Mouse (Mus musculus): Measurements from ENCODE around the gene Numbl. TPM values are rescaled to one million over a fixed set of nuclear protein-coding genes. Genes with fewer than 3 reads are reported as not detected.

The Numbl gene
- total and polyA plus RNA-seq, 3 experiments = 0.81 to 2.9 (median 2.3) TPM

DNA sequence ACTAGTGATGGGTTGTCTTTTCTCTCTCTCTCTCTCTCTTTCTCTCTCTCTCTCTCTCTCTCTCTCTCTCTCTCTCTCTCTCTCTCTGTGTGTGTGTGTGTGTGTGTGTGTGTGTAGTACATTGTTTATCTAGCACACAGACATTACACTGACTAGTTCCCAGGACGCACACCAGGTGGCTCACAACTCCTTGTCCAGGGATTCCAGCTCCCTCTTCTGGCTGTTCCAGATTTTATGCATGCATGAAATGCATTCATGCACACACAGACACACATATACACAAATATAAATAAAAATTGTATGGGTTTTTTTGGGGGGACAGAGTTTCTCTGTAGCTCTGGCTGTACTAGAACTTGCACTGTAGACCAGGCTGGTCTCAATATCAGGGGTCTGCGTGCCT is 20.7 kb upstream of the Numbl start:
- Histone ChIP-seq H3K4me3 (replicated peaks in 1 of 3; ENCODE audit: low read depth in 2 of 3, low read length in 2 of 3, poor library complexity in 1 of 3) (no peak overlapping the region), H3K9ac (ENCODE audit: insufficient read depth, low read depth) (no peak overlapping the region), H3K4me1 (ENCODE audit: control insufficient read depth in 1 of 2, insufficient read depth in 2 of 2) (peaks cover 7 to 18% of the 10 kb centered on the region in 2 experiments), H3K9me3 (replicated peaks; ENCODE audit: low read length) (no peaks in the 10 kb centered on the region), H3K27ac (ENCODE audit: insufficient read depth, low read depth) (no peak overlapping the region), H3K4me2 (ENCODE audit: insufficient read depth, low read depth, poor library complexity, severe bottlenecking) (no peak overlapping the region), H3K27me3 (replicated peaks) (no peaks in the 10 kb centered on the region), H3K79me2 (replicated peaks; ENCODE audit: control insufficient read depth, extremely low read depth, insufficient read depth, poor library complexity, severe bottlenecking) (no peaks in the 10 kb centered on the region), H3K36me3 (replicated peaks in 1 of 2; ENCODE audit: control insufficient read depth in 1 of 2, insufficient read depth in 1 of 2, low read length in 1 of 2) (peaks cover 38 to 62% of the 10 kb centered on the region in 2 experiments)
- in situ Hi-C loops (cut with MboI; ENCODE audit: low pct_ligation_motif_present, low pct_unique_long_range_greater_than_20kb, low sequenced_read_pairs) = no loop called here
- peak in 1 of 2 experiments; percentile 68; a peak in 2 of 4 replicates for TF ChIP-seq CTCF (conservative IDR thresholded peaks at IDR 0.05 in 1 of 2, IDR thresholded peaks at IDR 0.05 in 1 of 2; ENCODE audit: low read depth in 2 of 2, low read length in 2 of 2)
- TF ChIP-seq MAX (IDR thresholded peaks at IDR 0.05; ENCODE audit: low read length) = no peak
- TF ChIP-seq SMC3 (IDR thresholded peaks at IDR 0.05; ENCODE audit: low read depth, low read length) = peak; percentile 27
- dilution Hi-C loops (cut with MboI; ENCODE audit: extremely low pct_ligation_motif_present, extremely low pct_unique_long_range_greater_than_20kb, low sequenced_read_pairs) = no loop called here
- DNase-seq (ENCODE audit: extremely low read depth) = no peak

DNA sequence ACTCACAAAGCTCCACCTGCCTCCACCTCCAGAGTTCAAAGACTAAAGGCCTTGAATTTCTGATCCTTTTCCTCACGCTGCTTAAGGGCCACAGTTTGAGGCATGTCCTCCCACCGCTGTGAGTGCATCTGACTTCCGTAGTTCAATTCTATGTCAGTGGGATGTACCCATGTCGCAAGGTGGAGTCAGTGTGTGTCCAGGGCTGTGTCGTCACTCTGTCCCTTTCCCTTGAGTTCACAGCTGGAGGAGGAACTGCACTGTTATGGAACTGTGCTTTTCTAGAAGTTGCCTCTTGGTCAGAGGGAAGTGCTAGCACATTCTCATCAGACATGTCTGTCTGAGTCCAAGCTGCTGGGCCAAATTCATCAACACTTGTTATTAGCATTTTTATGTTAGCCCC is 19.7 kb upstream of the Numbl start:
- no peak overlapping the region for H3K27ac ChIP-seq (ENCODE audit: insufficient read depth, low read depth)
- peaks cover 7 to 16% of the 10 kb centered on the region in 2 experiments for H3K4me1 ChIP-seq (ENCODE audit: control insufficient read depth in 1 of 2, insufficient read depth in 2 of 2)
- peaks cover 48 to 72% of the 10 kb centered on the region in 2 experiments for H3K36me3 ChIP-seq (replicated peaks in 1 of 2; ENCODE audit: control insufficient read depth in 1 of 2, insufficient read depth in 1 of 2, low read length in 1 of 2)
- H3K9ac ChIP-seq (ENCODE audit: insufficient read depth, low read depth) = no peak overlapping the region
- H3K27me3 ChIP-seq (replicated peaks) = no peaks in the 10 kb centered on the region
- dilution Hi-C loops (cut with MboI; ENCODE audit: extremely low pct_ligation_motif_present, extremely low pct_unique_long_range_greater_than_20kb, low sequenced_read_pairs) = no loop called here
- H3K79me2 ChIP-seq (replicated peaks; ENCODE audit: control insufficient read depth, extremely low read depth, insufficient read depth, poor library complexity, severe bottlenecking) = no peaks in the 10 kb centered on the region
- DNase-seq (ENCODE audit: extremely low read depth) = no peak
- no peaks in the 10 kb centered on the region for H3K9me3 ChIP-seq (replicated peaks; ENCODE audit: low read length)
- H3K4me3 ChIP-seq (replicated peaks in 1 of 3; ENCODE audit: low read depth in 2 of 3, low read length in 2 of 3, poor library complexity in 1 of 3) = no peak overlapping the region
- in situ Hi-C loops (cut with MboI; ENCODE audit: low pct_ligation_motif_present, low pct_unique_long_range_greater_than_20kb, low sequenced_read_pairs) = no loop called here
- no peak overlapping the region for H3K4me2 ChIP-seq (ENCODE audit: insufficient read depth, low read depth, poor library complexity, severe bottlenecking)
- TF ChIP-seq RAD21 (IDR thresholded peaks at IDR 0.05; ENCODE audit: low read depth, low read length) (no peak), ETS1 (conservative IDR thresholded peaks at IDR 0.05; ENCODE audit: low read depth, low read length) (no peak), EP300 (IDR thresholded peaks at IDR 0.05; ENCODE audit: low read length) (no peak), JUN (IDR thresholded peaks at IDR 0.05; ENCODE audit: insufficient read depth, low read depth, low read length) (no peak), SIN3A (IDR thresholded peaks at IDR 0.05; ENCODE audit: low read length) (no peak), HCFC1 (IDR thresholded peaks at IDR 0.05; ENCODE audit: low read depth, low read length) (no peak), POLR2A (IDR thresholded peaks at IDR 0.05; ENCODE audit: low read depth, low read length) (no peak), BHLHE40 (IDR thresholded peaks at IDR 0.05; ENCODE audit: low read depth, low read length) (no peak), ELF1 (IDR thresholded peaks at IDR 0.05; ENCODE audit: low read depth, low read length) (no peak), CHD1 (IDR thresholded peaks at IDR 0.05; ENCODE audit: low read depth, low read length) (no peak), MYC (IDR thresholded peaks at IDR 0.05; ENCODE audit: low read depth, low read length) (no peak), CTCF (conservative IDR thresholded peaks at IDR 0.05 in 1 of 2, IDR thresholded peaks at IDR 0.05 in 1 of 2; ENCODE audit: low read depth in 2 of 2, low read length in 2 of 2) (no peak)

DNA sequence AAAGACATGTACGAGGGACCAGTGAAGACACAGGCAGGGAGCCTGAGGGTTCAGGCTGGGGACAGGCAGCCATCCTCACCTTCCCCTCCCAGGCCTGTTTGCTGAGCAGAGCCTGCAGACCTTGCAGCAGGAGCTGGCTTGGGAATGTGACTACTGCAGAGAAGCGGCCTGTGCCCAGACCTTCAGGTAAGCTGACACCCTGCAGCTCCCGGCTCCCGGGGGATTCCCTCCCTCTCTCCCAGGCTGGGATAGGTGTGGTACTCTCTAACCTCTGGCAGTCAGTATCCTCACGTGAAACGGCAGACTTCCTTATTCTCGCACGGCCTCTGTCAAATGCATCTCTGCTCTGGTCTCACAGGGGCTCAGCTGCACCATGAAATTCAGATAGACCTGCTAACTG is 15.0 kb upstream of the Numbl start:
- dilution Hi-C loops (cut with MboI; ENCODE audit: extremely low pct_ligation_motif_present, extremely low pct_unique_long_range_greater_than_20kb, low sequenced_read_pairs) (no loop called here), in situ Hi-C loops (cut with MboI; ENCODE audit: low pct_ligation_motif_present, low pct_unique_long_range_greater_than_20kb, low sequenced_read_pairs) (no loop called here)
- Histone ChIP-seq H3K79me2 (replicated peaks; ENCODE audit: control insufficient read depth, extremely low read depth, insufficient read depth, poor library complexity, severe bottlenecking) (no peaks in the 10 kb centered on the region), H3K4me2 (ENCODE audit: insufficient read depth, low read depth, poor library complexity, severe bottlenecking) (no peak overlapping the region), H3K9me3 (replicated peaks; ENCODE audit: low read length) (no peaks in the 10 kb centered on the region), H3K4me3 (replicated peaks in 1 of 3; ENCODE audit: low read depth in 2 of 3, low read length in 2 of 3, poor library complexity in 1 of 3) (no peak overlapping the region), H3K27me3 (replicated peaks) (no peaks in the 10 kb centered on the region), H3K9ac (ENCODE audit: insufficient read depth, low read depth) (no peak overlapping the region), H3K4me1 (ENCODE audit: control insufficient read depth in 1 of 2, insufficient read depth in 2 of 2) (peaks cover 0 to 7% of the 10 kb centered on the region in 2 experiments; a peak in 1 of 4 replicates), H3K27ac (ENCODE audit: insufficient read depth, low read depth) (no peak overlapping the region), H3K36me3 (replicated peaks in 1 of 2; ENCODE audit: control insufficient read depth in 1 of 2, insufficient read depth in 1 of 2, low read length in 1 of 2) (peaks cover 66 to 79% of the 10 kb centered on the region in 2 experiments)
- DNase-seq (ENCODE audit: extremely low read depth) = no peak
- TF ChIP-seq MEF2A (IDR thresholded peaks at IDR 0.05; ENCODE audit: borderline replicate concordance, low read depth, low read length) = no peak
- TF ChIP-seq BHLHE40 (IDR thresholded peaks at IDR 0.05; ENCODE audit: low read depth, low read length) = no peak
- no peak for TF ChIP-seq HCFC1 (IDR thresholded peaks at IDR 0.05; ENCODE audit: low read depth, low read length)
- TF ChIP-seq ETS1 (conservative IDR thresholded peaks at IDR 0.05; ENCODE audit: low read depth, low read length) = no peak
- no peak for TF ChIP-seq NELFE (IDR thresholded peaks at IDR 0.05; ENCODE audit: low read depth, low read length)
- no peak for TF ChIP-seq SMC3 (IDR thresholded peaks at IDR 0.05; ENCODE audit: low read depth, low read length)
- TF ChIP-seq ZC3H11A (IDR thresholded peaks at IDR 0.05; ENCODE audit: low read depth, low read length) = no peak
- no peak for TF ChIP-seq USF2 (conservative IDR thresholded peaks at IDR 0.05; ENCODE audit: low read depth, low read length)
- TF ChIP-seq MAFK (IDR thresholded peaks at IDR 0.05; ENCODE audit: insufficient replicate concordance, low read length) = no peak
- TF ChIP-seq ELF1 (IDR thresholded peaks at IDR 0.05; ENCODE audit: low read depth, low read length) = no peak
- TF ChIP-seq ZNF384 (IDR thresholded peaks at IDR 0.05; ENCODE audit: low read depth, low read length) = no peak
